Mouse (Mus musculus) right cerebral cortex, postnatal 25 days (tissue): Measurements from ENCODE around the gene Ssh3.

Experiments used
- DNase-seq: peaks from one replicate; pipeline ENCODE4 v3.0.0; 2022

The Ssh3 gene

GRCm38 (mm10) chr19:4268566-4269361 lies at the start of gene Ssh3:
TSS of gene Ssh3 (minus strand) at chr19:4269180.
- DNase-seq: peak; percentile 78

- DNase-seq: no peak
Observed at GRCm38 (mm10) chr19:4317181-4317580, 48.2 kb upstream of the Ssh3 start.

GRCm38 (mm10) chr19:4315223-4315944 lies 46.4 kb upstream of the Ssh3 start:
- DNase-seq: no peak

GRCm38 (mm10) chr19:4309776-4310185 lies 40.8 kb upstream of the Ssh3 start:
- DNase-seq: no peak

- no peak for DNase-seq
Observed at GRCm38 (mm10) chr19:4309302-4309701, 40.3 kb upstream of the Ssh3 start.

GRCm38 (mm10) chr19:4306190-4306577 lies 37.2 kb upstream of the Ssh3 start, which contains the start of gene Grk2:
TSS of gene Grk2 (minus strand) at chr19:4306222.
- peak; percentile 81 for DNase-seq

- peak; percentile 49 for DNase-seq
Observed at GRCm38 (mm10) chr19:4305491-4306189, 36.7 kb upstream of the Ssh3 start.

- DNase-seq: no peak
Observed at GRCm38 (mm10) chr19:4304871-4305321, 35.9 kb upstream of the Ssh3 start.

GRCm38 (mm10) chr19:4304251-4304821 lies 35.4 kb upstream of the Ssh3 start:
- DNase-seq: no peak

- no peak for DNase-seq
Observed at GRCm38 (mm10) chr19:4303640-4303995, 34.6 kb upstream of the Ssh3 start.

- DNase-seq: peak; percentile 37
Observed at GRCm38 (mm10) chr19:4302936-4303639, 34.1 kb upstream of the Ssh3 start.

GRCm38 (mm10) chr19:4301735-4302651 lies 33.0 kb upstream of the Ssh3 start:
- DNase-seq: peak; percentile 50

GRCm38 (mm10) chr19:4300852-4301734 lies 32.1 kb upstream of the Ssh3 start:
- no peak for DNase-seq

GRCm38 (mm10) chr19:4300271-4300704 lies 31.3 kb upstream of the Ssh3 start:
- no peak for DNase-seq

GRCm38 (mm10) chr19:4299574-4300270 lies 30.7 kb upstream of the Ssh3 start:
- no peak for DNase-seq

- DNase-seq: no peak
Observed at GRCm38 (mm10) chr19:4299126-4299525, 30.1 kb upstream of the Ssh3 start.

- DNase-seq: no peak
Observed at GRCm38 (mm10) chr19:4298322-4299121, 29.5 kb upstream of the Ssh3 start.

GRCm38 (mm10) chr19:4297851-4298250 lies 28.9 kb upstream of the Ssh3 start:
- no peak for DNase-seq

GRCm38 (mm10) chr19:4296611-4297010 lies 27.6 kb upstream of the Ssh3 start:
- DNase-seq: no peak
